Mouse (Mus musculus) frontal cortex, postnatal 14 days (tissue): ENCODE measurements at regions not wholly inside any gene's neighbourhood (a gene's known extent, or its start where the extent isn't known, plus 50 kb on each side); places are given as distances from the start of the nearest gene placed in this dataset.

Experiments used
- DNase-seq, 2 experiments: peaks; one replicate each; pipeline ENCODE4 v3.0.0; 2022; ENCODE audit warnings: low spot score in 2 of 2

DNA sequence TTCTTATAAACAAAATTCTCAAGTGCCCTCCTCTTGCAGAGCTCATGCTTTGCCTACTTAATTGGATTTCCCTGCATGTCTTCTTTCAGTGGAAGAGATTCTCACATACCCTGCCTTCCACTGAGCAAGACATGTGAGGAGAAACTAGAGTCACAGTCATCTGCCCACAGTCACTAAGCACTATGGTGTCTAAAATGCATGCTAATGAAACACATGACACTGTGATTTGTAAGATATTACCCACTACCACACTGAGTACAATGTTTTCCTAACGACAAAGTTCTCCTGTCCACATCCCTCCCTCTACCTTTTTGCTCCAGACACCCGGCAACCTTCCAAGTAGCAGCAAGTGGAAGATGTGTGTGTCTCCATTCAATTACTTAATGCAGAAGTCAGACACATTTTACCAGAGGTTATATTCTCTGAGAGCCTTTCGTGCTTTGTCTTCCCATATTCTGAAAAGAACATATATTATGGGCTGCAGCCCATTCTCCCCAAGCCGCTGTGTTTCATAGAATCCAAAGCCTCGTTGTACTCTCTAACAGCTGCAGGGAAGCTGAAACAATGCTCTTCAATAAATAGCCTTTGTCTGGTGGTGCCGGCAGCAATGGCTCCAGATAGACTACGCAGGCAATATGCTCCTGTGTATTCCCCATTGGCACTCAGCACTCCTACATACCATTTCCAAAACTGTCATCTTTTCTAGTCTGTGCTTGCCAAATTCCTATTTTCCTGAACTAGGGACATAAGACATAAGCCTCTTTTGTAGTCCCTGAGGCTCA, 670.7 kb downstream of the Poteg start:
- DNase-seq, result no peak

DNA sequence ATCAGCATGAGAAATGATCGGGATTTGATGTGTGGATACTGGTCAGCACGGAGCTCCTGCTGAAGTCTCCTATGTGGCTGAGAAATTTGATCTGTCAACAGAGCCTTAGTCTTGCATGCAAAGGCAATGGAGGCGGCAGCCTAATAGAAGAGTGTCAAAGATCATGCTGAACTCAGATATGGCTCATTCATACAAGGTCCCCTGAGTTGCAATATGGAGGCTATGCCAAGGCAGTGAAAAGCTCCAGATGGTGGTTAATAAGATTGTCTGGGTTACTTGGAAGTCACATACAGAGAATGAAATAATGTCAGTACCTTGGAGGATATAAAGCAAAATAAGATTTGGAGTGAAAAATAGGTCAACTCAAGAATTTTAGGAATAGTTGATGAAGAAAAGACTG, 677.6 kb downstream of the Poteg start:
- DNase-seq, result no peak

DNA sequence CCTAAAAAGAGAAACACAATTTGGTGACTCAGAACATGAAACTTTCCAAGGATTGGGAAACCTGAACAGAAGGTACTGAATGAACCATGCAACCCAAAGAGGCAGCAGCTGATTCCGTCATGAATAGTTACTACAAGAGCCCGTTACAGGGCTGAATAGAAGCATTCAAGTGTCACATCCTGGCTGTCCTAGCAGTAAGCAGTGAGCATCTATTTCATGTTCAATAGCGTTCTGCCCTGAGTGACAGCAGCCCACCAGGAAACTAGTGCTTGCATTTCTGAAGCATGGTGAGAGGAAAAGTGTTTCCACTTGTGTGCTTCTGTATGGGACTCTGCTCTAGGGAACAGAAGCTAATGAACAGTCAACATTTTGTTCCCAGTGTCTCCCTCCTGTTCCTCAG, 694.4 kb downstream of the Poteg start:
- DNase-seq, result no peak

DNA sequence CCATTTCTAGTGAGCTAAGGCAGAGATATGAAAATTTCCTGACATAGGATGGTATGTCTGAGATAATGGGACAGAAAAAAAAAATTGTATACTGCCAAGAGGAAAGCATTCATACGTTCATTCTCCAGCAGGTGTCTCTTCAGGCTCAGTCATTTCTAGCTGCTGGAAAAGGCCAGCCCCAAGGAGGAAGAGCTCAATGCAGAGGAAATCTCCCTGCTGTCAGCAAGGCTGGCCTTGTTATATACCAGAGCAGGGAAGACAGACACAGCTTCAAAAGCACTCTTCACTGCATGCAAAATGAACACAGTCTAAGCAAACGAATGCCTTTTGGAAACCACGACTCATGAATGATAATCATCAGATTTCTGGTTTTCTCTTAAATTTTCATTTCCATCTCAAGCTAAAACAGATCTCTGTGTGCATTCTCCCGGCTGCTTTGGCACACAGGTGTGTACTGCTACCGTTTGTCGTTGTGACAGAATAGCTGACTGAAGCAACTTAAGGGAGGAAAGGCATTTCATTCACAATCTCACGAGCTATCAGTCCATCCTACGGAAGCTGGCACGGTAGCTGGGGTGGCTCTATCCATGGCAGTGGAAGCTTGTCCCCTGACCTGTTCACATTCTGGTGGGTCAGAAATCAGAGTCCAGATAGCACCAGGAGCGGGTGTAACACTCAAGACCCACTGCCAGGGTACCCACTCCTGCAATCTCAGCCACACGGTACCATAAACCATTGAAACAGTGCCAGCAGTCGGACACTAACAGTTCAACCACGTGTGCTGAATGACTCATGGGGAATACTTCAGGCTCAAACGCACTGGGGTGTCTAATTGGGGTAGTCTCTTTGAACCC, 701.4 kb downstream of the Poteg start:
- DNase-seq, result peak; percentile 16 to 35

DNA sequence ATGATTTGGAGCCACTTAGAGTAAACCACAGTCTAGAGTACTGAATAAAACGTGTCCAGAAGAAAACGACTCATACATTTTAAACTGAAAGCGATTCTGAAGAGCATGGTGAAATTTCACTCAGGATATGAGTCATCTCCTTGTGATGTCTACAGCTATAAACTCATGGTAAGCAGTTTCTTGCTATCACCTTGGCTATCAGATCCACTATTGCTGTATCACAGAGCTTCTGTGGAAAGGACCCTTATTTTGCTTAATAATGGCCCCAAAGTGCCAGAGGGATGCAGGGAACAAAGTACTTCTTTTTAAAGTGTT, 701.9 kb downstream of the Poteg start:
- no peak for DNase-seq

DNA sequence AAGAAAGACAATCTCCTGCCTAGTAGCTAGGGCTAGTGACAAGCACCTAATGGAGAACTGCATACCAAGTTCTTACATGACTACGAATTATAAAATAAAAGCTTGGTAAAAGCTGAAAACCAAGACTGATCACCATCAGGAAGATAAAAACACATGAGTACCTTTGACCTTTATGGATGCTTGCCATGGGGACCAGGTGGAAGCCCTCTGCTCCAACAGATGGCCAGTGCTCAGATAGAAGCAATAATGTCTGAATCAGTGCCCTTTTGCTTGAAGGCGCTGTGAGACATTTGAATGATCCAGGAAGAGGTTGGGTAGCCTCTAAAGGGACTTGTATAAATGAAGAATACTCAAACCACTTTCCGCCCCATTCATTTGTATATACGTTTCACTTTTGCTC, 713.2 kb downstream of the Poteg start:
- DNase-seq, result no peak

DNA sequence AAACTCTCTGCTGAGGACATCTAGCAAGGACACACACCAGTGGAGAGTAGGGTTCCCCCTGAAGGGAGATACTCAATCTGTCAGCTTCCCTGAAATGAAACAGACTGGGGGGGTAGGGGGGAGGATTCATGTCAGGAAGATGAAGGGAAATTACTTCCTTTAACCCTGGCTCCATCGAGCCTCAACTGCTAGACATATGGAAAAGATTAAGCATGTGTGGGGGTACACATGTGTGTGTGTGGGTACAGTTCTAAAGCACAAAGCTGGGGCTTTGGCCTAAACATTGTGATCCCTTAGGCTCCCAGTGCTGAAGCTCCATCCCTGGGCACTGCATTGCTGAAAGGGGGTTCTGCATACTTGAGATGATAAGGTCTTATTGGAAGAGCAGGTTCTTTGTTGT, 720.6 kb downstream of the Poteg start:
- no peak for DNase-seq

DNA sequence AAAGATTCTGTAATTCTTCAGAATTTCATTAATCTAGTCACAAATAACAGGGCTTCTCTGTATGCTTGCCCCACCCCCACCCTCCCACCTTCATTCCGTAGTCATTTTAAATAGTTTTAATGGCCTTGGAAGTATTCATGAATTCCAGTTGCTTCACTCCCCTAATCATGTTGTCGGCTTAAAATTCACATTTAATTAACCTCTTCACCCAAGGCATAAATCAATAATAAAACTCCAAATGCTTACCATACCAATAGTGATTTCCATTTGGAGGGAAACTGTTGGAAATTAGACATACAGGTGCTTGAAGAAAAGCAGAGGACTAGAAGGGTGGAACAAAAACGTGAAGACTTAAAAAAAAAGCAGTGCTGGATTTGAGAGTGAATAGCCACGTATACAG, 724.0 kb downstream of the Poteg start:
- DNase-seq, result no peak

DNA sequence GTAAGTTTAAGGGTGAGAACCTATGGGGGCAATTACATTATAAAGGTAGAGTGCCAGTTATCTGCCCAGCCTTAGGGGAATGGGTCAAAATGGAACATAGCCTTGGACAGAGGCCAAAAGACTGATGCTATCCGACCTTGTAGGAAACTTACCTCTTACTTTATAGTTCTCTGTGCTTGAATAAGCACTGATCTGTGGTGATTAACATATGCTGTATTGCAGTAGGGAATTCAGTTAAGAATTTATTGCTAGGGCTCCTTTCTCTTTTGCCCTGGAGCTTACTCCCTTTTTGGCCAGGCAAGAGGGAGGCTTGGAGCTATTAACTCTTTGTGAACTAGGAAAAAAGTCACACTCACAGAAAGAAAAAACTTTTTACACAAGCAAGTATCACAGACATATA, 748.5 kb downstream of the Poteg start:
- DNase-seq, result no peak

DNA sequence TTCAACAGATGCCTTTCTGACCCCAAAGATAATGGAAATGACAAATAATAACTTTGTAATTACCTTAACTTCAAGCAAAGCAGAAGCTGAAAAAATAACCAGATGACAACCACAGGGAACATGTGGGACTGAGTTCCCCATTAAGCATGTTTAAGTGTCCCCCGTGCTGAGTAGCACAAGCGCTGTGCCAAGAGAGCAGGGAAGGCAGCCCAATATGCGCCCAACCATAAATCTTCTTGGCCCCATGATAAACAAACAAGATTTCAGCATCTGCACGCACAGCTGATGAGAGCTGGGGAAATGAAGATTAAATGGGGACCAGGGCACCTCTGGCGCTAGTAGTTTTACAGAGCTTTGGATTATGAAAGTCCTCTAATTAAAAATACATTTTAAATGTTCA, 788.1 kb downstream of the Poteg start:
- no peak for DNase-seq

DNA sequence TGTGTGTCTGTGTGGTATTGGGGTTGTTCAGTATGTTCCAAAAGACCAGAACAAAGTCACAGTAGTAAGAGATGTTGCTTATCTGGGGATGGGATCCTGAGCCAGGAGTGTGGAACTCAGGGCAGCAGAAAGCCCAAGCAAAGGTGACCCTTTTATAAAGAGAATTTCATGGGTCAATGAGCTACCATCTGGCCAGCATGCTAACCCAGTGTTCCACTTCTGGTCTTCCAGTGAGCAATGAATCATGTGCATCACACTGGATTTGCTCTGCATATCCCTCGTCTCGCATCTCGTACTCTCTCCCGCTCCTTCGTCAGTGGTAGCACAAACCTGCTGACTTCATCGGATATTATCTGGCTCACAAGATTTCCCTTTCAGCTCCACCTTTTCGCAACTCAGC, 791.9 kb downstream of the Poteg start:
- no peak for DNase-seq

DNA sequence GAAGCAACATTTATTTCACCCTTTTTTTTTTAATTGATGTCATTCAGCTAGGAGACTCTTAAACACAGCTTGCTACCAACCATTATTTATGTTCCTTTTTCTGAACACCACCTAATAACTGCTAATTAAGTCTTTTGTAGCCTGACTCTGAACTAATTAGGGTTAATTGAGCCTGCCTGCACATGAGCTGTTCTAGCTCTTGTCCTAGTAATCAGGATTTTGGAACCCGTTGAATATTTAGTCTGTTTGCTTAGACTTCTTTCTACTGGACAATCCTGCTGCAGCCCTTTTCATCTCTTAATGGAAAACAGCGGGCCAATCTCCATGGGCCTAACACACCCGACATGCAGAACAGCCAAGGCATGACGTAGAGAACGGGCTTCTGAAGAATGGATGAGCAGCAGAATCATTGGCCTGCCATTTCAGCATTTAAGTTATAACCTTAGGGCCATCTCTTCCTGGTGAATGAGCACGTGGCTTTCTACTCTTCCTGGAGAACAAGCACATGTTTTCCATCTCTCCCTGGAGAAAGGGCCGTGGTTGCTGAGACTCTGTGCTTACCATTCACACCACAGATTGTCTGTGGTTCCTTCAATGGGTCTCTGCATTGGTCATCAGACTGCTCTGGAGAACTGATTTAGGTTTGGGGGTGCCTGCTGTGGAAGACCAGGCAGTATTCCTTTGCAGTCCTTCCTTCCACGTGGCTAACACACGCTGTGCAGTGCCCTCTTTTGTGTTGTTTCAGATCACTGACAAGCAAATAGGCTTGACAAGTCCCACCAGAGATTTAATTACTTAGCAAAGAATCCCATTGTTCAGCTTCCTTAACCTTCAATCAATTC, 805.1 kb downstream of the Poteg start:
- no peak for DNase-seq

DNA sequence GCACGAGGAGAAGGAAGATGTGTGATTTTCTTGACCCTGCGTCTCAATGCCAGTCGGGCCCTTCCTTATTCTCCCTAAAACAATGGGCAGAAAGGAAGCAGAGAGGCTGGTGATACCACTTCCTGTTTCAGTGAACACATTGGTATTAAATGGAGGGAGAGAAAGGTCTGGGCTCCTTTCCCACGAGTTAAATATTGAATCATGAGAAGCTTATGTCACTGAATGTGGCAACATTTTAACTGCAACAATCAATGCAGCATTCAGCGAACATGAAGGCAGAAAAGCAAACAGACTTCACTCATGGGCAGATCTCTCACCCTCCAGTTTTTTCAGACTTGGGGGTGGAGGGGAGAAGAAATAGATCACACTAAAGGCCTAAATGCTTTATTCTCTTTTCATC, 819.8 kb downstream of the Poteg start:
- no peak for DNase-seq

DNA sequence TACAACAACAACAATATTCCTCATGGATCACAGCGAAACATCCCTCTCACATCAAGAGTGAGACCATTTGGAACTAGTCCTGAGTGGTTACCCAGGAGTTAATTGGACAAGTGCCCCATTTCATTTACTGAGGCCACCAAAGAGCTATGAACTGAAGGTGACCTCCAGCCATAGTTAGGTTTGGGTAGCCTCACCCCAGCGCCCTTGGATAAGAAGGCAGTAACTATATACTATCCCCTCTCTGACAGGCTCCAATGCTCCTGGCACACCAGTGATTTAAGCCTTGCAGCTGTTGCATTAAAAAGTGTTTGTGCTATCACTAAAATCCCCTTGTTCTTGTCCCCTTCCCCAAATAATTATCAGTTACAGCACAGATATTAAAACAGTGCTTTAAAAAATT, 836.8 kb downstream of the Poteg start:
- no peak for DNase-seq

DNA sequence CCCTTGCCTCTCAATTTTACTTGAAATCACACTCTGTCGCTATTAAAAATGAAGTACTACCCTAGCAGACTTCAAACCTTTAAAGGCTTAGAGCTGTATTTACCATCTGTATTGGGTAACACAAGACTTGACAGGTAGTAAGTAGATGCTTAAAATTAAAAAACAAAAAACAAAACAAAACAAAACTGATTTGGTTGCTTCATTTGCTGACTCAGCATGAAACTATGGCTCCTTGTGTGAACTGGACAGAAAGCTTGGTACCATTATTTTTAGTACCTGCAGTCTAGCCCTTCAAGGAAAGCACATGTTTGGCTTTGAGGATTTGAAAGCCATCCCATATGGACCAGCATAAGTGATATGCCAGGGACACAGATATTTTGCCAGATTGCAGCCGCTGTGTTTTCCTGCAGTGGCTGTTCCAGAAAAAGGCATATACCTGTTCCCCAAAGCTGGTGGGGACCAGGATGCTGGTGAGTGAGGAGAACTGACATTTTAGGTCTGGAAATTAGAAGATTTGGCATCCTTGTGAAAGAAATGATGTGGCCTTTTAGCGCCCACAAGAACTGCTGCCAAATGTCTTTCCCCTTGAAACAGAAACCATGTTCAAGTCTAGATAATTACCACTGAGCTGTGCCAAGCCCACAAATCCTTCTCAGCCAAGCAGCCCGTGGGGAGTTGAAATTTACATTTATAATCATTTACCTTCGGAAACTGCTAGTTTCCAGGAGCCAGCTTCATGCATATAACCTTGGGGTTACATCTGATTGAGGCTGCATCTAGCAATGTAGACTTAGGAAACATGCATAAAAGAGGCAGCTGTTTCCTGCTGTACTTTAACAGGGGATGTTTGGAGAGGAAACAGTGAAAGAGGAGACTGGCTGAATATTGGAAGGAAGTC, 851.7 kb downstream of the Poteg start:
- DNase-seq, result no peak

DNA sequence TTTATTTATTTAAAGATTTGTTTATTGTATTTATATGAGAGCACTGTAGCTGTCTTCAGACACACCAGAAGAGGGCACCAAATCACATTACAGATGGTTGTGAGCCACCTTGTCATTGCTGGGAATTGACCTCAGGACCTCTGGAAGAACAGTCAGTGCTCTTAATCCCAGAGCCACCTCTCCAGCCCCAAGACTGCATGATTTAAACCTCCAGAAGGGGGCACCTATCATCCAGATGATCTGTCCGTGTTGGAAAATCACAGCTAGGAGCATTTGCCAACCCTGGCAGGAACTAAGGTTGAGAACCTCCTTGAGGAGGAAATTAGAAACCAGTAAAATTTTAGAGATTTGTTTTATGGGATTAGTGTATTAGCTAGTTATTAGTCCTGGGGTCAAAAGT, 869.6 kb downstream of the Poteg start:
- no peak for DNase-seq

DNA sequence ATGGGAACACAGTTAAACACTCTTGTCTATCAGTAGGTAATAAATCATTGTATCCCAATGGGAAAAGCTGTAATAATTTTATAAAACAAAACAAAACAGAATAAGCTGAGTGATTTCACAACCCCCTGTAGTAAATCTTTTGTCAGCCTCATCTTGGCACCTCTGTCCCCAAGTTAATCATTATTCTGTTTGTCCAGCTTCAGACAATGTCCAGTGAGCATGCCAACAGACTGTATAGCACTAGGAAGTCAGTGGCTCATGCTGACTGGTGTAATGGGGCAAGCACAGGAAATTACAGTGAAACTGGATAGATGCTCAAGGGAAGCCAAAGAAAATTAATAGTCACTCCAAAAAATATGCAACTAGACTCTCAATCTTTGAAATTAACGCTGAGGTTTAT, 885.9 kb downstream of the Poteg start:
- DNase-seq, result no peak

DNA sequence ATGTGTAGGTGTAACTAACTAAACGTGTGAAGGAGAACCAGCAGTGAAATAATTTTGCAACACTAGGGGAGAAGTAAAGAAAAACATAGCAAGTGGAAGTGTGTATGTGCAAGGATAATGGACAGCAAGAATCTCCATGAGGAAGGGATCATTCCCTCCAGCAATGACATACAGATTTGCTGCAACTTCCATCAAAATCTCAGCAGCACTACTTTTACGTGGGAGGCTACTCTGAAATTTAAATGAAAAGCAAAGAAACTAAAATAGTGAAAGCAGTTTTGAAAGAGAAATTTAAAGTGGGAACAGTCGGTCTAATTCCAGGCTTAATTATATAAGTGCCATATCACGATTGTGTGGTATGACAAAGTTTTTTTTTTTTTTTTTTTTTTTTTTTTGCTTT, 890.0 kb downstream of the Poteg start:
- no peak for DNase-seq

DNA sequence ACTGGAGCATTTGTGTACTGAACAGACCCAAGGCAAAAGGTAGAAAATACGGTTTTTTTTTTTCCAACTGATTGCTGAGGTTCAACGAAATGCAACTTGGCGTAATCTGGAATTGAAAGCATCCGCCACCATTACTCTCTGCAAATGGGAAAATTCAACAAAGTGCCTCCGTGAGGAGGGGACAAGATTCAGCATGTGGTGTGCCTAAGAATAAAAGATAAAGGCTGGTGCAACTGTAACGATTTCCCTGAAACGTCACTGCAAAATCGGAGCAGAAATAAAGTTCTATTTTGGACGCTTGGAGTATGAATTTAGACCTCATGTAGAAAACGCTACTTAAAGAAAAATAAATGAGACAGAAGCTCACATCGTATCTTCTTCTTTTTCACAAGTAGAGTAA, 893.8 kb downstream of the Poteg start:
- DNase-seq, result peak in 1 of 2 experiments; percentile 4

DNA sequence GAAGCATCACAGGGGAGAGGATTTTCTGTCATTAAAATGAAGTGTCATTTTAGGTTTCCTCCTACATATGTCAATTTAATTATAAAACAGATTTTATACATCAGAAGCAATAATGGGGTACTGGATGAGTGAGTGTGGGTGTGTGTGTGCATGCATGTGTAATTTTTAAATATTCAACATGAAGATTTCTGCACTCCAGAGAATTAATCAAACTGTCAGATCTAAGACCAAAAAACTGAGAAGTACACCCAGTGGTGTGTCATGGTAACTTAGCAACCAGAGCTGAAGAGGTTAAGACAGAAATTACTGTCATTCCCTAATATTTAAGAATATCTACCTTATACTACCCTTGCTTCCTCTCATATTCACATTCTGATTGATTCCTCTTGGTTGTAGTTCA, 919.0 kb downstream of the Poteg start:
- no peak for DNase-seq

DNA sequence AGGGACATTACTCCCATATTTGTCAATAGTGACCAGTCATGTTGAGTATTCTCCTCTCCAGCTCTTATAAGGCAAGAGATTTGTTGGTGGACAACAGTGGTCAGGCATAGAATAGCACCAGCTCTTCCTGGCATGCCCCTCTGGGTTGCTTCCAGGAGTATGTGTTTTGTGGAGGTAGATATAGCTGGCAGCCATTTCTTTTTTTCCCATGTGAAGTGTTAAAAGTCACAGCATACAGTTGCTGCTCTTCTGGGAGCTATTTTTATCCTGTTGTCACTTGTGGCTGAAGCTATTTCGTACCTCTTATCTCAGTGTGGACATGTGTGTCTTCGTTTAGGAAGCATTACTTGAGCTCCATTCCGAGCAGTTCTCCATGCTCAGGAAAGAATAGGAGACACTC, 919.9 kb downstream of the Poteg start:
- DNase-seq, result no peak

DNA sequence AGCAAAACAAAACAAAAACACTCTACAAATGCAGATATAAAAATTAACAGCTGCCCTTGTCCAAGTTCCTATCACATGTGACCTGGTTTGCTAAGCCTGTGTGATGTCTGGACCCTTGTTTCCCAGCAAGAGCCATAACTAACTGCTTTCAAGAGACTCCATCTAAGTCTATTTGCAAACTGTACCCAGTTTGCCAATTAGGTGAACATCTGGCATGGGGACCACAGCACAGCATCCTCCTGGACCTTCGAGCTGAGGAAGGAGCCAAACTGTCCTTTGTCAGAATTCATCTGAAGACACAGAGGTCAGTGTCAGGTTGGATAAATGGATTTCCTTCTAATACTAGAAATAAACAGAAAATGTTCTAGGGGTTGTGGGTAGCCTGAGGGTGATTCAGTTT, 924.3 kb downstream of the Poteg start:
- DNase-seq, result no peak
